Mouse (Mus musculus) G1E (cell line): ENCODE measurements around the gene Oard1.

Source experiments
- CTCF ChIP-seq: IDR thresholded peaks from 2 replicates; pipeline ENCODE4 v1.5.1; 2012; ENCODE audit warnings: low read depth, low read length, inconsistent platforms, mixed read lengths
- GATA1 ChIP-seq: IDR thresholded peaks from 2 replicates; pipeline ENCODE4 v1.6.1; 2012; ENCODE audit warnings: borderline replicate concordance, low read length, inconsistent platforms, mixed read lengths
- POLR2AphosphoS5 ChIP-seq: IDR thresholded peaks from 2 replicates; pipeline ENCODE4 v1.6.1; 2012; ENCODE audit warnings: low read depth, low read length, inconsistent platforms; ENCODE audit not compliant: insufficient replicate concordance
- TAL1 ChIP-seq: conservative IDR thresholded peaks from 2 replicates; pipeline ENCODE4 v1.6.1; 2012; ENCODE audit warnings: low read depth, low read length, inconsistent platforms, mixed read lengths

GRCm38 (mm10) chr17:48418781-48419180 lies 9.0 kb downstream of the Oard1 start:
- TF ChIP-seq TAL1, result no peak
- no peak for TF ChIP-seq CTCF
- no peak for TF ChIP-seq GATA1
- TF ChIP-seq POLR2AphosphoS5, result no peak
